Mouse (Mus musculus): ENCODE data around the gene Endou. TPM values are rescaled to one million over a fixed set of nuclear protein-coding genes. Genes with fewer than 3 reads are reported as not detected.

Gene Endou
- polyA plus RNA-seq (2012; rRNA removed), result 0.30 and 0.34 TPM in 2 replicates

GRCm38 (mm10) chr15:97731111-97731510, at the start of gene Endou:
TSS of gene Endou (minus strand) at chr15:97731339.

GRCm38 (mm10) chr15:97778311-97779098, 47.4 kb upstream of the Endou start, which contains the start of gene Slc48a1:
TSS of gene Slc48a1 (plus strand) at chr15:97778520.

GRCm38 (mm10) chr15:97767280-97768186, 36.4 kb upstream of the Endou start, which contains the start of gene Rapgef3:
TSS of gene Rapgef3 (minus strand) at chr15:97767972.

GRCm38 (mm10) chr15:97705211-97706050, 25.7 kb downstream of the Endou start, which contains the start of gene Rpap3:
TSS of gene Rpap3 (minus strand) at chr15:97705825.

Other genes with a start within 250 kb of the Endou start
- 5.0 and 5.2 TPM in 2 replicates for gene Rpap3, start 25.5 kb downstream of the Endou start, polyA plus RNA-seq (2012; rRNA removed)
- 3.1 and 3.4 TPM in 2 replicates for gene Rapgef3, start 36.6 kb upstream of the Endou start, polyA plus RNA-seq (2012; rRNA removed)
- gene Slc48a1, start 47.2 kb upstream of the Endou start, polyA plus RNA-seq (2012; rRNA removed), result 29.3 and 30.8 TPM in 2 replicates
- gene Hdac7, start 113.2 kb upstream of the Endou start, polyA plus RNA-seq (2012; rRNA removed), result 8.7 and 10.5 TPM in 2 replicates
- gene Vdr, start 179.3 kb upstream of the Endou start, polyA plus RNA-seq (2012; rRNA removed), result 0.05 and 0.14 TPM in 2 replicates
- gene Tmem106c, start 232.9 kb upstream of the Endou start, polyA plus RNA-seq (2012; rRNA removed), result 15.7 and 16.1 TPM in 2 replicates